Mouse (Mus musculus) olfactory bulb, adult 2 months (tissue): Measurements from ENCODE around the gene Prcd. TPM values are rescaled to one million over a fixed set of nuclear protein-coding genes. Genes with fewer than 3 reads are reported as not detected.
"Not testable (repeated sequence)": the region's sequence is repeated elsewhere in the genome, so short reads cannot be mapped to it uniquely, and the experiment has no call there.

Experiments used
- H3K27ac ChIP-seq: fragments of 200-500 bp; 2 replicates; pipeline ENCODE4 v1.5.1; 2012; ENCODE audit warnings: low read depth, low read length; ENCODE audit not compliant: insufficient read depth
- H3K4me1 ChIP-seq: fragments of 200-500 bp; 2 replicates; pipeline ENCODE4 v1.6.1; 2012; ENCODE audit warnings: low read length; ENCODE audit not compliant: control insufficient read depth, insufficient read depth
- H3K4me3 ChIP-seq: fragments of 200-500 bp; 2 replicates; pipeline ENCODE4 v1.5.1; 2012; ENCODE audit warnings: mild to moderate bottlenecking, low read depth, low read length, moderate library complexity; ENCODE audit not compliant: insufficient read depth
- CTCF ChIP-seq: fragments of 200-500 bp; IDR thresholded peaks from 2 replicates; pipeline ENCODE4 v1.5.1; 2012; ENCODE audit warnings: low read depth, mild to moderate bottlenecking, low read length, moderate library complexity; ENCODE audit not compliant: insufficient read depth
- POLR2A ChIP-seq: fragments of 200-500 bp; IDR thresholded peaks from 2 replicates; pipeline ENCODE4 v1.6.1; 2012; ENCODE audit warnings: mild to moderate bottlenecking, low read depth, low read length, moderate library complexity; ENCODE audit not compliant: insufficient read depth
- WGBS: fragments of 180-500 bp; shearing (Covaris S2); methylation state at CpG from one replicate; pipeline ENCODE4 v1.1.7; 2018; 5-methylcytosine and 5-hydroxymethylcytosine counted together
- polyA plus RNA-seq: library from polyadenylated mRNA; stranded (reverse); fragments of >200 nt; gene quantifications from 2 replicates; pipeline ENCODE4 v1.2.4, GENCODE M21; 2012; ENCODE audit warnings: low replicate concordance; ENCODE audit not compliant: missing spikeins, insufficient read depth, insufficient read length

Prcd gene
- not detected in 2 replicates for polyA plus RNA-seq

DNA sequence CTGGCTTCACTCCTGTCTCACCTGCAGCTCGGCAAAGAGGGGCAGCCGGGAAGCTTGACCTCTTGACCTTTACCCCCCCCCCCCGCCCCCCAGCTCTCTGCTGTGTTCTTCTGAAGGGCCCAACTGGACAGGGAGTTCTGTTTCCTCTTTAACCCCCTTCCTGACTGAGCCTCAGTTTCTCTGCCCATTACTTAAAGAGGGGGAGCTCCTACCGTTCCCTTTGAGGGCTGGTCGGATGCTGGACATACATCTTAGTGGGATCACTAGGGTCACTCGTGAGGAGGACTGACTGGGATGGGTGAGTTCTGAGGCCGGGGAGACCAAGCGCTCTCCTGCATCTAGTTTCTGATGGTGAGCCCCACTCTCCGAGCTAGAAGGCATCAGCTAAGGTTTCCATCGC is at the start of gene Prcd:
TSS of gene Prcd (plus strand) at position 301 of the 400 bp plus-strand sequence.
- peak within 1 kb of the TSS; percentile 83 for H3K27ac ChIP-seq
- 12% methylated on average over 10 of the region's 10 CpGs for WGBS
- H3K4me1 ChIP-seq: peaks cover 73% of the 10 kb centered on the region
- peak within 1 kb of the TSS; percentile 68 for H3K4me3 ChIP-seq
- TF ChIP-seq POLR2A: no peak
- TF ChIP-seq CTCF: no peak

DNA sequence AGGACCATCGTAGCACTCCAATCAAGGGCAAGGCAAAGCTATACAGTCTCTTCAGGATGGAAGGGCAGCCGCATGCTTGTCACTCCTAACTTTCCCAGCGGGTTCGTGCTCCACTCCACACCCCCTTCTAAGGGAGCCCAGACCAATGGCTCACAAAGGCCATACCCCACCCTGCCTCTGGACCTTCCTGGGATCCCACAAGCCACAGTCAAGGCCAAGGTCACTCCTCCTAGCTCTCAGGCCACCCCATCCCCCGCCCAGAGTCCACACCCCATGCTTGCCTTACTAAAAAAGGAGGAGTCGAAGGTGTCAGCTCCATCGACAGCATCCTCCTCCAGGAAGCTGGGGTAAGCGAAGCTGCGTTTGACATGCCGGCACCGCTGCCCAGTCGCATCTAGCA is 49.2 kb upstream of the Prcd start:
- 95% methylated on average over 12 of the region's 12 CpGs for WGBS
- no peak for TF ChIP-seq POLR2A
- TF ChIP-seq CTCF: no peak
- H3K4me1 ChIP-seq: no peaks in the 10 kb centered on the region
- H3K4me3 ChIP-seq: no peak overlapping the region
- no peak overlapping the region for H3K27ac ChIP-seq

DNA sequence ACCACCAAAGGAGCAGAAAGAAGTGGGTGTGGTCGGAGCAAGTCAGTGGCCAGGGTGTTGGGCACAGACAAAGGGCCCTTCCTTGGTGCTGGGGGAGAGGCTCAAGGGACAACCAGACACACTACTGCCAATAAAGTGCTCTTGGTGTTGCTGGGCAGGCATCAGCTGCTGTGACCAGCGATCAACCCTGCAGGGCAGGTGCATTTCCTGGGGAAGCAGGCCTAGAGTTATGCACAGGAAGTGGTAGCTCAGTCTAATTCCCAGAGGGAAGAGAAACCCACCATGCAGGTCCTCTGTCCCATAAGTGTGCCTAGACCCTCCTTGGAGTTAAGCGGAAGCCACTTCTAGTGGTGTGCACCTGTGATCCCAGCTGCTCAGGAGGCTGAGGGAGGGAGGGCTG is 45.6 kb upstream of the Prcd start:
- no peaks in the 10 kb centered on the region for H3K4me1 ChIP-seq
- H3K4me3 ChIP-seq: no peak overlapping the region
- no peak overlapping the region for H3K27ac ChIP-seq
- WGBS: 91% methylated on average over 3 of the region's 3 CpGs
- no peak for TF ChIP-seq POLR2A
- TF ChIP-seq CTCF: no peak

DNA sequence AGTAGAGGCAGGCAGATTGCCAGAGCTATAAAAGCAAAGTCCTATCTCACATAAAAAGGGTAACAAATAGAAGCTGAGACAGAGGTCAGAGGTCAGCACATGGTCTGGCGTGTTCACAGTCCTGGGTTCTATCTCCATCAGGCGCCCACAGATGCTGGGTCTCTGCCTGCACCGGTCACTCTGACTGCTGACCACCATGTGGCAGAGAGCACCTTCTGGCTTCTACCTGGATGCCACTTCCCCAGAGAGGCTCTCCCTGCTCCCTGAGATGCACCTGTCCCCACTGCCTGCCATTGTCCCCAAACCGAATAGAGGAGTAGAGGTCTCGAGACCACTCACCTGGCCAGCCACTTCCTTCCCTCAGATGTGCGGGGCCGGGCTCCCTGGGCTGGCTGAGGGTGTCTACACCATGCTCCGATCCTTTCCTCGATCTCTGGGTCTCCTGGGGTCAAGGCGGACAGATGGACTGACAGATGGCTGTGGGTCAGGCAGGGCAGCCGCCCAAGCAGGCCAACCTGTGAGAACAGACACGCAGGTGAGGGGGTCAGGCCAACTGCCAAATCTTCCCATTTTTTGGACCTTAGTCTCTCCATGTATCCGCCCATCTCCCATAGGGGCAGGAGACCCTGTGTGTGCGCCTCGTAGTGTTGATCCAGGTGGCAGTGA is 43.2 kb upstream of the Prcd start:
- no peak overlapping the region for H3K27ac ChIP-seq
- no peak overlapping the region for H3K4me3 ChIP-seq
- TF ChIP-seq POLR2A: no peak
- TF ChIP-seq CTCF: no peak
- WGBS: 92% methylated on average over 15 of the region's 15 CpGs
- H3K4me1 ChIP-seq: no peaks in the 10 kb centered on the region

DNA sequence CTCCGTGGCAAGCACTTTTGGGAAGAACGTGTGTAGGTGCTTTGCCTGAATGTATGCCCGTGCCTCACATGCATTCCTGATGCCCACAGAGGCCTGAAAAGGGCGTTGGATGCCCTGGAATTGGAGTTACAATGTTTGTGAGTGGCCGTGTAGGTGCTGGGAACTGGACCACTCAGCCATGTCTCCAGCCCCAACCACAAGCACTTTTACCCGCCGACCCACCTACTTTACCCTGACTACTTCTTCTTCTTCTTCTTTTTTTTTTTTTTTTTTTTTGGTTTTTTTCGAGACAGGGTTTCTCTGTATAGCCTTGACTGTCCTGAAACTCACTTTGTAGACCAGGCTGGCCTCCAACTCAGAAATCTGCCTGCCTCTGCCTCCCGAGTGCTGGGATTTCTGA is 42.2 kb upstream of the Prcd start:
- not testable (repeated sequence) for H3K4me3 ChIP-seq, H3K4me1 ChIP-seq, H3K27ac ChIP-seq
- 91% methylated on average over 9 of the region's 9 CpGs for WGBS

DNA sequence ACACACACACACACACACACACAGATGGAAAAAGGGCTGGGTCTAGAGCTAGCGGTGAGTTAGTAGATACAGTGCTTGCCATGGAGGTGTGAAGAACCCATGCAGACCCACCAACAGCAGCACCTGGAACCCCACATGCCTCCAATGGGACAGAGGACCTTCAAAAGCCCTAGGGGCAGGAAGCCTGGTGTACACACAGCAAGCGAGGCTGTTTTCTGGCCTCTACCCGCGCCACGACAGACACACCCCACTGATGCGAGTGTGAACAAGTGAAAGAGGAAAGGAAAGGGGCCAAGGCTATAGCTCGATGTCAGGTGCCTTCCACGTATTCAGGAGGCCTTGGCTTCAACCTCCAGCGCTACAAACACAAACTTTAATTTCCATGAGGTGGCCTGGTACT is 41.5 kb upstream of the Prcd start:
- peaks cover 4% of the 10 kb centered on the region; the same call in 1 of the 2 replicates for H3K4me1 ChIP-seq
- WGBS: 92% methylated on average over 9 of the region's 9 CpGs
- TF ChIP-seq CTCF (no peak), POLR2A (no peak)
- no peak overlapping the region for H3K27ac ChIP-seq
- H3K4me3 ChIP-seq: no peak overlapping the region

DNA sequence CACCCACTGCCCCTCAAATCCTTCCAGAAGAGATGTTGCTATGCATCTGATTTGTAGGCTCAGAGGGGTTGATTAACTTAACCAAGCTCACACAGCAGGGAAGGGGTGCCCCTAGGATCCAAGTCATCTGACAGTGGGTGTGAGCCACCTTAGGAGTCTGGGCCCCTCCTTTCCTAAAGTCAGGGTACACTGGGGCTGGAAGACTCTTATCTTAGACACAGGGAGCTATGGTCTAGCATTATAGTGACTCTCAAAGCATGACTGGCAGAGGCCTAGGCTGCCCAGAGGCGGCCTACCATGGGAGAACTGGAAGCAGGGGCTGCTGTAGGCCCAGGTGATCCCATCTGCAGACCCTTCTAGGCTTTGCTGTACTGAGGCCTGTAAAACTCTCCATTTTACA is 40.8 kb upstream of the Prcd start:
- WGBS: 100% methylated on average over 1 of the region's 1 CpGs

DNA sequence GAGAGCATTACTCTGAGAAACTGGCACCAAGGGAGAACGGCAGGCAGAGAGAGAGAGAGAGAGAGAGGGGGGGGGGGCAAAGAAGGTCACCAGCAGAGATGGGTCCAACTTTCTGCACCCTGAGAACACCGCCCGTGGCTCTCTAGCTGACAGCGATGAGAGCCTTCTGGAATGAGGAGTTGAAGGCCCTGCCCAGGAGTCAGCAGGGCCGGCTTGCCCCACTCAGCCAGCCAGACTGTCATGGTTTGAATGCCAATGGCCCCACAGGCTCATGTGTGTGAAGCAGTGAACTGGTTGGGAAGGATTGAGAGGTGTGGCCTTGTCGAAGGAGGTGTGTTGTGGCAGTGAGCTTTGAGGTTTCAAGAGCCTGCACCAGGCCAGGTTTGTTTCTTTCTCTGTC is 40.1 kb upstream of the Prcd start:
- TF ChIP-seq POLR2A (no peak), CTCF (no peak)
- Histone ChIP-seq H3K4me1 (peaks cover 4% of the 10 kb centered on the region; the same call in 1 of the 2 replicates), H3K27ac (no peak overlapping the region), H3K4me3 (no peak overlapping the region)
- WGBS: 92% methylated on average over 6 of the region's 6 CpGs

More for the DNA sequence above, 40.8 kb upstream of the Prcd start:
- H3K27ac ChIP-seq: no peak overlapping the region
- H3K4me1 ChIP-seq: peaks cover 4% of the 10 kb centered on the region; the same call in 1 of the 2 replicates
- no peak for TF ChIP-seq POLR2A
- no peak for TF ChIP-seq CTCF
- no peak overlapping the region for H3K4me3 ChIP-seq

DNA sequence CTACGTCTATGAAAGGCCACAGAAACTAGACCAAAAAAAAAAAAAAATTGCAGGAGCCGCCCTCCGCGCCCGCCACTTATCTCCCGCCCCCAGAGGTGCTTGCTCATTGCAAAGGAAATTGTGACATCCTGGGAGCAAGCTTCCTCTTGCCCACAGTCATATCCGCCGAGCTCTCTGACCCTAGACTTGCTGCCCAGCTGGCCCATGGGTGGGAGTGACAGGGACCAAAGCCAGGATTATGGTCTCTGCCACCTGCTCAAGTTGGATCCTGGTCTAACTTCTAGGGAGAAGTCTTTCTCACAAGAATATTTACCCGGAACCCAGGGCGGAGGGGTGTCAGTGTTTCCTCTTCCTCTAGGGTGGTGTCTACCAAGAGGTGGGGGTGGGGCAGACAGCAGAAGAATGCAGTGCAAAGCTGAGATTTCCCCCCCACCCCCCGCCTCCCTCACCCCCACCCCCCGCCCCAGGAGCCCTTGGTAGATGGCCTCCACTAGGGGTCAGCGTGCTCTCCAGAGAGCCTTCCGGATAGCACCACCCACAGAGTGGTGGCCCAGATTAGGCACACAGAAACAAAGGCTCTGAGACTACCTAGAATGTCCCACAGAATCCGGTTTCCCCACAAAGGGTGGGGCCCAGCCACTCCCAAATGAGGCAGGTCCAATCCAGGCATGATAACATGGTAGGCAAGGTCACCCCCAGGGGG is 37.4 kb upstream of the Prcd start:
- peaks cover 11% of the 10 kb centered on the region for H3K4me1 ChIP-seq
- WGBS: 51% methylated on average over 14 of the region's 15 CpGs
- H3K27ac ChIP-seq: no peak overlapping the region
- no peak overlapping the region for H3K4me3 ChIP-seq
- TF ChIP-seq POLR2A (no peak), CTCF (no peak)
